Mouse (Mus musculus): ENCODE measurements around the gene Arhgap27. TPM values are rescaled to one million over a fixed set of nuclear protein-coding genes. Genes with fewer than 3 reads are reported as not detected.

Gene Arhgap27
- total and polyA plus RNA-seq, 3 experiments: 6.3 to 15.0 TPM; not detected in 1

GRCm38 (mm10) chr11:103381956-103382613 is 18.6 kb upstream of the Arhgap27 start:
- H3K9me3 ChIP-seq (replicated peaks; ENCODE audit: insufficient read depth, low read length): no peaks in the 10 kb centered on the region
- H3K27ac ChIP-seq (ENCODE audit: control insufficient read depth, low read depth, low read length): peak overlapping the region; percentile 44
- no peaks in the 10 kb centered on the region for H3K79me2 ChIP-seq (ENCODE audit: control insufficient read depth, insufficient read depth, low read length, poor library complexity)
- no peaks in the 10 kb centered on the region for H3K27me3 ChIP-seq (ENCODE audit: control insufficient read depth in 1 of 2, insufficient read depth in 2 of 2, low read length in 2 of 2)
- H3K36me3 ChIP-seq (ENCODE audit: control insufficient read depth in 1 of 2, insufficient read depth in 2 of 2, low read length in 2 of 2): peaks cover 8 to 21% of the 10 kb centered on the region in 2 experiments
- H3K9ac ChIP-seq (ENCODE audit: control insufficient read depth, low read depth, low read length, poor library complexity, severe bottlenecking): no peak overlapping the region
- peaks cover 10 to 20% of the 10 kb centered on the region in 2 experiments for H3K4me1 ChIP-seq (ENCODE audit: control insufficient read depth in 1 of 2, insufficient read depth in 2 of 2, low read length in 2 of 2)
- TF ChIP-seq POLR2AphosphoS2 (IDR thresholded peaks at IDR 0.05; ENCODE audit: low read length) (no peak), ETS1 (IDR thresholded peaks at IDR 0.05; ENCODE audit: low read depth, low read length) (peak; percentile 43; the same call in 1 of the 2 replicates), RCOR1 (IDR thresholded peaks at IDR 0.05; ENCODE audit: low read depth, low read length) (peak; percentile 47), POLR2A (IDR thresholded peaks at IDR 0.05; ENCODE audit: control insufficient read depth in 1 of 2, insufficient read depth in 1 of 2, low read depth in 1 of 2, low read length in 2 of 2, poor library complexity in 1 of 2) (no peak), USF2 (IDR thresholded peaks at IDR 0.05; ENCODE audit: borderline replicate concordance in 1 of 2, insufficient read depth in 1 of 2, low read depth in 1 of 2, low read length in 2 of 2) (no peak), MEF2A (IDR thresholded peaks at IDR 0.05; ENCODE audit: extremely low read depth, insufficient replicate concordance, low read depth, low read length, poor library complexity, severe bottlenecking) (0 out of 2 replicates have a peak, but pooled peaks have one; percentile 43), EP300 (IDR thresholded peaks at IDR 0.05; ENCODE audit: low read depth in 1 of 2, low read length in 2 of 2) (peak in 1 of 2 experiments; percentile 17; a peak in 1 of 4 replicates), MXI1 (IDR thresholded peaks at IDR 0.05; ENCODE audit: low read depth, low read length) (peak; percentile 2; the same call in 1 of the 2 replicates), ELF1 (IDR thresholded peaks at IDR 0.05; ENCODE audit: low read depth, low read length) (0 out of 2 replicates have a peak, but pooled peaks have one; percentile 31), SIN3A (IDR thresholded peaks at IDR 0.05; ENCODE audit: low read length) (0 out of 2 replicates have a peak, but pooled peaks have one; percentile 3)
- DNase-seq (ENCODE audit: low read depth, low spot score): peak; percentile 94
- no peak overlapping the region for H3K4me3 ChIP-seq (ENCODE audit: control insufficient read depth in 1 of 2, insufficient read depth in 1 of 2, low read depth in 2 of 2, low read length in 2 of 2)

GRCm38 (mm10) chr11:103381505-103381904 is 18.0 kb upstream of the Arhgap27 start:
- Histone ChIP-seq H3K4me1 (ENCODE audit: control insufficient read depth in 1 of 2, insufficient read depth in 2 of 2, low read length in 2 of 2) (peaks cover 10 to 20% of the 10 kb centered on the region in 2 experiments), H3K36me3 (ENCODE audit: control insufficient read depth in 1 of 2, insufficient read depth in 2 of 2, low read length in 2 of 2) (peaks cover 8 to 21% of the 10 kb centered on the region in 2 experiments)
- no peak; the same call in 1 of the 2 replicates for TF ChIP-seq MAFK (IDR thresholded peaks at IDR 0.05; ENCODE audit: borderline replicate concordance, low read depth, low read length)
- no peak for TF ChIP-seq CHD2 (IDR thresholded peaks at IDR 0.05; ENCODE audit: low read length)
- TF ChIP-seq SIN3A (IDR thresholded peaks at IDR 0.05; ENCODE audit: low read length): peak; percentile 33; the same call in 1 of the 2 replicates
- TF ChIP-seq RCOR1 (IDR thresholded peaks at IDR 0.05; ENCODE audit: low read depth, low read length): peak; percentile 91
- TF ChIP-seq EP300 (IDR thresholded peaks at IDR 0.05; ENCODE audit: low read depth in 1 of 2, low read length in 2 of 2): peak; percentile 49 to 63; a peak in 3 of 4 replicates
- peak; percentile 51; the same call in 1 of the 2 replicates for TF ChIP-seq GATA1 (IDR thresholded peaks at IDR 0.05; ENCODE audit: low read depth, low read length)
- TF ChIP-seq MAX (IDR thresholded peaks at IDR 0.05; ENCODE audit: low read length): 0 out of 2 replicates have a peak, but pooled peaks have one; percentile 39
- TF ChIP-seq SMC3 (IDR thresholded peaks at IDR 0.05; ENCODE audit: low read depth, low read length): no peak
- 0 out of 2 replicates have a peak, but pooled peaks have one; percentile 31 for TF ChIP-seq BHLHE40 (IDR thresholded peaks at IDR 0.05; ENCODE audit: borderline replicate concordance, low read depth, low read length)
- peak; percentile 42; the same call in 1 of the 2 replicates for TF ChIP-seq ETS1 (IDR thresholded peaks at IDR 0.05; ENCODE audit: low read depth, low read length)
- peak; percentile 57 for TF ChIP-seq MXI1 (IDR thresholded peaks at IDR 0.05; ENCODE audit: low read depth, low read length)

More at GRCm38 (mm10) chr11:103381505-103381904, 18.0 kb upstream of the Arhgap27 start:
- Histone ChIP-seq H3K9ac (ENCODE audit: control insufficient read depth, low read depth, low read length, poor library complexity, severe bottlenecking) (no peak overlapping the region), H3K9me3 (replicated peaks; ENCODE audit: insufficient read depth, low read length) (no peaks in the 10 kb centered on the region), H3K4me3 (ENCODE audit: control insufficient read depth in 1 of 2, insufficient read depth in 1 of 2, low read depth in 2 of 2, low read length in 2 of 2) (no peak overlapping the region), H3K79me2 (ENCODE audit: control insufficient read depth, insufficient read depth, low read length, poor library complexity) (no peaks in the 10 kb centered on the region), H3K27me3 (ENCODE audit: control insufficient read depth in 1 of 2, insufficient read depth in 2 of 2, low read length in 2 of 2) (no peaks in the 10 kb centered on the region), H3K27ac (ENCODE audit: control insufficient read depth, low read depth, low read length) (peak overlapping the region; percentile 44)
- peak; percentile 74 for DNase-seq (ENCODE audit: low read depth, low spot score)

Data from MEL (cell line).